Mouse (Mus musculus) liver, adult (tissue): ENCODE measurements around the gene Rnasek.

Experiments
- GATA4 ChIP-seq: IDR thresholded peaks from 2 replicates; pipeline ENCODE4 v1.6.1; 2014; ENCODE audit warnings: mild to moderate bottlenecking, low read length; ENCODE audit not compliant: insufficient replicate concordance

Gene Rnasek

GRCm38 (mm10) chr11:70239541-70240279 is at the start of gene Rnasek, which contains the start of gene Gm21988:
Gene Rnasek (minus strand): TSS chr11:70239842.
Gene Gm21988 (minus strand): TSS chr11:70239830.
- peak; percentile 92; the same call in 1 of the 2 replicates for TF ChIP-seq GATA4

- no peak for TF ChIP-seq GATA4
Observed at GRCm38 (mm10) chr11:70289236-70289635, 49.6 kb upstream of the Rnasek start.

- TF ChIP-seq GATA4 = no peak
Observed at GRCm38 (mm10) chr11:70288102-70288501, 48.5 kb upstream of the Rnasek start.

- TF ChIP-seq GATA4 = no peak
Observed at GRCm38 (mm10) chr11:70285686-70286085, 46.0 kb upstream of the Rnasek start.

- no peak for TF ChIP-seq GATA4
Observed at GRCm38 (mm10) chr11:70284757-70285156, 45.1 kb upstream of the Rnasek start.

GRCm38 (mm10) chr11:70283666-70284065 is 44.0 kb upstream of the Rnasek start:
- TF ChIP-seq GATA4 = no peak

- TF ChIP-seq GATA4 = no peak
Observed at GRCm38 (mm10) chr11:70280441-70280840, 40.8 kb upstream of the Rnasek start.

GRCm38 (mm10) chr11:70278961-70279360 is 39.3 kb upstream of the Rnasek start:
- TF ChIP-seq GATA4 = no peak

GRCm38 (mm10) chr11:70271641-70272040 is 32.0 kb upstream of the Rnasek start:
- TF ChIP-seq GATA4 = no peak

GRCm38 (mm10) chr11:70266405-70266804 is 26.8 kb upstream of the Rnasek start:
- no peak for TF ChIP-seq GATA4

- no peak for TF ChIP-seq GATA4
Observed at GRCm38 (mm10) chr11:70265819-70266218, 26.2 kb upstream of the Rnasek start.

GRCm38 (mm10) chr11:70265252-70265651 is 25.6 kb upstream of the Rnasek start:
- no peak for TF ChIP-seq GATA4

- TF ChIP-seq GATA4 = no peak
Observed at GRCm38 (mm10) chr11:70259035-70259434, 19.4 kb upstream of the Rnasek start.

- no peak for TF ChIP-seq GATA4
Observed at GRCm38 (mm10) chr11:70254931-70255531, 15.4 kb upstream of the Rnasek start, which contains the start of gene Alox12. Gene Alox12 (minus strand): TSS chr11:70255353.

GRCm38 (mm10) chr11:70254337-70254736 is 14.7 kb upstream of the Rnasek start:
- no peak for TF ChIP-seq GATA4

GRCm38 (mm10) chr11:70251853-70252252 is 12.2 kb upstream of the Rnasek start:
- peak; percentile 92; the same call in 1 of the 2 replicates for TF ChIP-seq GATA4
